Mouse (Mus musculus) left cerebral cortex, postnatal 10 days (tissue): Measurements from ENCODE around the gene Zc3h10. TPM values are rescaled to one million over a fixed set of nuclear protein-coding genes. Genes with fewer than 3 reads are reported as not detected.
"Not testable (repeated sequence)": the region's sequence is repeated elsewhere in the genome, so short reads cannot be mapped to it uniquely, and the experiment has no call there.

Experiments used
- DNase-seq, 2 experiments: peaks; one replicate each; pipeline ENCODE4 v3.0.0; 2021 to 2022; ENCODE audit warnings: low spot score in 2 of 2, mixed read lengths in 1 of 2; ENCODE audit errors: extremely low spot score in 1 of 2
- intact Hi-C: fragments of 180-260 bp; cut with DNase I; formaldehyde crosslinking; loops from one replicate; pipeline ENCODE4 v1.15.1; 2025
- microRNA-seq: library from miRNA; unstranded; fragments of <30 nt; microRNA quantifications from one replicate; pipeline ENCODE4 v1.2.0, GENCODE M21; 2022
- total RNA-seq, 2 experiments: library from RNA; stranded (reverse); gene quantifications; 2 replicates each; pipeline ENCODE4 v1.2.3; 2021

Gene Zc3h10
- total RNA-seq, 2 experiments from 2014 or later: 10.8 to 10.9 TPM

GRCm38 (mm10) chr10:128492051-128492450, 55.5 kb downstream of the Zc3h10 start:
- not testable (repeated sequence) for DNase-seq
- intact Hi-C loops: loop anchor here (5.0 kb wide), 2 partner anchors 35 to 55 kb away; partner anchors contain the start of genes Esyt1, Rpl41 and Zc3h10

Small RNAs within 50 kb of the gene (microRNA-seq; reads per million reads assigned to microRNA genes)
- gene Gm47275 (not detected), gene Mir6916 (not detected), gene Mir6917 (not detected)

Other genes starting within 250 kb of the Zc3h10 start
- under 1 TPM; 0.43 to 0.58 TPM for gene Il23a, start 249.0 kb downstream of the Zc3h10 start, total RNA-seq
- gene Pan2, start 244.4 kb downstream of the Zc3h10 start, total RNA-seq: 10 to 100 TPM; 13.0 to 14.1 TPM
- gene Cnpy2, start 225.3 kb downstream of the Zc3h10 start, total RNA-seq: 10 to 100 TPM; 64.4 to 69.7 TPM
- gene Cs, start 210.0 kb downstream of the Zc3h10 start, total RNA-seq: 100 to 1,000 TPM; 287 to 288 TPM
- gene Coq10a, start 178.8 kb downstream of the Zc3h10 start, total RNA-seq: 10 to 100 TPM; 69.8 to 74.6 TPM
- 10 to 100 TPM; 74.4 TPM for gene Ankrd52, start 170.7 kb downstream of the Zc3h10 start, total RNA-seq
- under 1 TPM; 0.56 to 0.69 TPM for gene Slc39a5, start 146.5 kb downstream of the Zc3h10 start, total RNA-seq
- gene Nabp2, start 136.3 kb downstream of the Zc3h10 start, total RNA-seq: 10 to 100 TPM; 88.5 to 93.8 TPM
- 10 to 100 TPM; 79.3 to 81.6 TPM for gene Rnf41, start 136.1 kb downstream of the Zc3h10 start, total RNA-seq
- 100 to 1,000 TPM; 204 to 226 TPM for gene Smarcc2, start 88.5 kb downstream of the Zc3h10 start, total RNA-seq
- gene Myl6, start 53.6 kb downstream of the Zc3h10 start, total RNA-seq: 100 to 1,000 TPM; 602 to 610 TPM
- gene Myl6b, start 49.1 kb downstream of the Zc3h10 start, total RNA-seq: 10 to 100 TPM; 30.9 to 34.1 TPM
- 1 to 10 TPM; 8.9 to 9.3 TPM for gene Esyt1, start 21.9 kb downstream of the Zc3h10 start, total RNA-seq
- gene Rpl41, start 1.5 kb upstream of the Zc3h10 start, total RNA-seq: 1,000 to 10,000 TPM; 2,483 to 2,553 TPM
- gene Pa2g4, start 18.2 kb upstream of the Zc3h10 start, total RNA-seq: 10 to 100 TPM; 80.0 to 83.7 TPM
- 1 to 10 TPM; 1.1 to 2.2 TPM for gene Erbb3, start 41.9 kb upstream of the Zc3h10 start, total RNA-seq
- 100 to 1,000 TPM; 382 to 405 TPM for gene Rps26, start 79.0 kb upstream of the Zc3h10 start, total RNA-seq
- gene Ikzf4, start 98.2 kb upstream of the Zc3h10 start, total RNA-seq: 10 to 100 TPM; 18.5 to 19.8 TPM
- 10 to 100 TPM; 11.1 to 11.8 TPM for gene Suox, start 126.3 kb upstream of the Zc3h10 start, total RNA-seq
- 100 to 1,000 TPM; 120 to 121 TPM for gene Rab5b, start 148.5 kb upstream of the Zc3h10 start, total RNA-seq
- gene Pmel, start 156.4 kb upstream of the Zc3h10 start, total RNA-seq: under 1 TPM; 0.51 to 0.63 TPM
- 1 to 10 TPM; 4.3 to 4.7 TPM for gene Cdk2, start 157.3 kb upstream of the Zc3h10 start, total RNA-seq
- 1 to 10 TPM; 5.7 to 5.8 TPM for gene Dgka, start 197.1 kb upstream of the Zc3h10 start, total RNA-seq
- 10 to 100 TPM; 34.3 to 34.6 TPM for gene Pym1, start 200.1 kb upstream of the Zc3h10 start, total RNA-seq
- under 1 TPM; 0.49 to 0.59 TPM for gene Mmp19, start 243.1 kb upstream of the Zc3h10 start, total RNA-seq